Mouse (Mus musculus) lung, postnatal 0 days (tissue): ENCODE measurements at regions not wholly inside any gene's neighbourhood (a gene's known extent, or its start where the extent isn't known, plus 50 kb on each side); places are given as distances from the start of the nearest gene placed in this dataset.

Source experiments
- CTCF ChIP-seq: IDR thresholded peaks from 2 replicates; pipeline ENCODE4 v1.5.1; 2016; ENCODE audit warnings: antibody characterized with exemption, mild to moderate bottlenecking
- EP300 ChIP-seq: IDR thresholded peaks from 2 replicates; pipeline ENCODE4 v1.6.1; 2016; ENCODE audit warnings: antibody characterized with exemption, mild to moderate bottlenecking, control low read depth

- TF ChIP-seq EP300, result no peak
- no peak for TF ChIP-seq CTCF
These were observed 71.8 kb upstream of the Pou3f3 start for GRCm38 (mm10) chr1:42623766-42624165.
